Comparison of ENCODE assay signal across 27 mouse cellular contexts in the genomic region with DNA sequence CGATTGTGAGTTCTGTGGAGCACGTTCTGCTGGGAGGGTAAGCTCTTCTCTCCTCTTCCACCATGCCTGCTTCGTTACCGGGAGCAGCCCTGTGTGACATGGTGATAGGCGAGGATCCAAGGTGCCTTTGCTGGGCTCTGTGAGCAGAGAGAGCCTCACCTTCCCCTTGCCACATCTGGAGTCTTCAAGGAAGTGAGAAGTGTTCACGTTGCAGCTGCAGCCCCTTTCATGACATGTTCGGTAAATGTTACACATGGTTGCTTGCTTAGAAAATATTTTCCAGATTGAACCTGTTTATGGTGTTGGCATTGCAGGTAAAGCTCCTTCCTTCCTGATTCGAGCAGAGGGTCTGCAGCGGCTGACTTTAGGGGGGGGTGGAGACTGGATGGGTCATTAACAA.
DNase-seq lines count a peak whose midpoint lies in the region; ATAC-seq lines count a peak whose summit lies in the region.
"Had no signal": no experiment of that assay in that cellular context is flagged by ENCODE, and none has a peak within 500 bp of the region (broad histone marks: within the 10 kb centered on the region; RNA-seq: fewer than 3 reads in every experiment).

No protein-coding gene starts in this region.

- no peak for ATAC-seq in kidney, embryonic 15.5 days (replicated peaks; ENCODE audit: low FRiP score)
- no peak for ATAC-seq in neural tube, embryonic 13.5 days (ENCODE audit: low read depth)
- ATAC-seq in limb, embryonic 12.5 days (ENCODE audit: insufficient number of reproducible peaks, insufficient read depth, low FRiP score, low TSS enrichment, low read depth), result no peak
- no peak for ATAC-seq in activated CD4-positive, CD25-positive, alpha-beta regulatory T cell, adult 4 months
- ATAC-seq: CD4-positive, CD25-positive, alpha-beta regulatory T cell, adult 4 months; hindbrain, embryonic 16.5 days; lung, postnatal 0 days; midbrain, embryonic 15.5 days had no signal

- 44% methylated on average over 9 of the region's 9 CpGs for WGBS in kidney, embryonic 15.5 days
- WGBS in neural tube, embryonic 13.5 days, result 60% methylated on average over 9 of the region's 9 CpGs
- WGBS in limb, embryonic 12.5 days, result 30% methylated on average over 9 of the region's 9 CpGs

- no peak for DNase-seq in kidney, adult 9 months
- no peak for DNase-seq in neural tube, embryonic 10.5 days (ENCODE audit: extremely low spot score, low spot score)
- DNase-seq in right cerebral cortex, postnatal 10 days (ENCODE audit: low spot score in 2 of 2), result no peak
- DNase-seq: adrenal gland, postnatal 25 days; cerebellum, adult 18-20 months; cerebellum, postnatal 14 days; gastrocnemius, postnatal 10 days; kidney, adult 18-20 months; layer of hippocampus, postnatal 36 days; left cerebral cortex, postnatal 4 days; lung, adult 18-20 months; lung, postnatal 4 days; retina, postnatal 1 day; right cerebral cortex, postnatal 25 days had no signal

- peak overlapping the region; percentile 14 for H3K4me3 ChIP-seq in kidney, embryonic 15.5 days (replicated peaks)
- H3K4me3 ChIP-seq in neural tube, embryonic 13.5 days, result no peak overlapping the region
- H3K4me3 ChIP-seq in limb, embryonic 12.5 days (replicated peaks), result no peak overlapping the region
- H3K4me3 ChIP-seq: erythroblast, embryonic 14.5 days; forebrain, embryonic 12.5 days; midbrain, embryonic 15.5 days; neural tube, embryonic 12.5 days; stomach, embryonic 15.5 days had no signal

- no peaks in the 10 kb centered on the region for H3K36me3 ChIP-seq in kidney, embryonic 15.5 days
- no peaks in the 10 kb centered on the region for H3K36me3 ChIP-seq in neural tube, embryonic 13.5 days
- H3K36me3 ChIP-seq in limb, embryonic 12.5 days, result no peaks in the 10 kb centered on the region
- H3K36me3 ChIP-seq: forebrain, embryonic 12.5 days; midbrain, embryonic 15.5 days; neural tube, embryonic 12.5 days; stomach, embryonic 15.5 days had no signal

- H3K27ac ChIP-seq in kidney, embryonic 15.5 days, result peak overlapping the region; percentile 30; the same call in 1 of the 2 replicates
- H3K27ac ChIP-seq in neural tube, embryonic 13.5 days (replicated peaks), result peak overlapping the region; percentile 68
- no peak overlapping the region for H3K27ac ChIP-seq in limb, embryonic 12.5 days
- H3K27ac ChIP-seq: forebrain, embryonic 12.5 days; midbrain, embryonic 15.5 days; neural tube, embryonic 12.5 days; stomach, embryonic 15.5 days had no signal

- 0 out of 2 replicates have a peak, but pooled peaks cover 6% of the 10 kb centered on the region for H3K27me3 ChIP-seq in kidney, embryonic 15.5 days
- H3K27me3 ChIP-seq in neural tube, embryonic 13.5 days, result no peaks in the 10 kb centered on the region
- peaks cover 10% of the 10 kb centered on the region for H3K27me3 ChIP-seq in limb, embryonic 12.5 days
- H3K27me3 ChIP-seq: midbrain, embryonic 15.5 days; neural tube, embryonic 12.5 days; stomach, embryonic 15.5 days had no signal

- peaks cover 24% of the 10 kb centered on the region for H3K4me1 ChIP-seq in kidney, embryonic 15.5 days
- H3K4me1 ChIP-seq in neural tube, embryonic 13.5 days (replicated peaks), result peaks cover 55% of the 10 kb centered on the region
- peaks cover 45% of the 10 kb centered on the region for H3K4me1 ChIP-seq in limb, embryonic 12.5 days (replicated peaks)
- H3K4me1 ChIP-seq: stomach, embryonic 15.5 days had no signal

- no peaks in the 10 kb centered on the region for H3K9me3 ChIP-seq in kidney, embryonic 15.5 days (replicated peaks)
- H3K9me3 ChIP-seq in neural tube, embryonic 13.5 days, result no peaks in the 10 kb centered on the region
- no peaks in the 10 kb centered on the region for H3K9me3 ChIP-seq in limb, embryonic 12.5 days
- H3K9me3 ChIP-seq: forebrain, embryonic 12.5 days; midbrain, embryonic 15.5 days; neural tube, embryonic 12.5 days; stomach, embryonic 15.5 days had no signal

- H3K4me2 ChIP-seq in kidney, embryonic 15.5 days, result peak overlapping the region; percentile 31; the same call in 1 of the 2 replicates
- no peak overlapping the region for H3K4me2 ChIP-seq in neural tube, embryonic 13.5 days
- H3K4me2 ChIP-seq in limb, embryonic 12.5 days, result 0 out of 2 replicates have a peak overlapping the region, but pooled peaks have one; percentile 15
- H3K4me2 ChIP-seq: forebrain, embryonic 12.5 days; liver, embryonic 11.5 days; midbrain, embryonic 15.5 days; neural tube, embryonic 12.5 days; stomach, embryonic 15.5 days had no signal

- no peak overlapping the region; the same call in 1 of the 2 replicates for H3K9ac ChIP-seq in kidney, embryonic 15.5 days
- H3K9ac ChIP-seq in neural tube, embryonic 13.5 days, result no peak overlapping the region
- H3K9ac ChIP-seq in limb, embryonic 12.5 days (replicated peaks), result no peak overlapping the region
- H3K9ac ChIP-seq: forebrain, embryonic 12.5 days; midbrain, embryonic 15.5 days; neural tube, embryonic 12.5 days; stomach, embryonic 15.5 days had no signal
